In genomic region chr11:3127303-3127795, GRCm38 (mm10) we compare ENCODE assay signal across 8 mouse cellular contexts.
DNase-seq lines count a peak whose midpoint lies in the region; ATAC-seq lines count a peak whose summit lies in the region.
"Not testable (repeated sequence)": the region's sequence is repeated elsewhere in the genome, so short reads cannot be mapped to it uniquely, and the experiment has no call there.

No protein-coding gene starts in this region.

- not testable (repeated sequence) for H3K36me3 ChIP-seq in forebrain, embryonic 11.5 days (ENCODE audit: control insufficient read depth, insufficient read depth, low read length); heart, embryonic 16.5 days (ENCODE audit: control insufficient read depth, insufficient read depth); neural tube, embryonic 12.5 days

- H3K9me3 ChIP-seq in forebrain, embryonic 11.5 days (ENCODE audit: control insufficient read depth, low read length); heart, embryonic 16.5 days (replicated peaks; ENCODE audit: control insufficient read depth, low read length): not testable (repeated sequence)
- peaks cover 17% of the 10 kb centered on the region for H3K9me3 ChIP-seq in neural tube, embryonic 12.5 days

- 85% methylated on average over 5 of the region's 7 CpGs for WGBS in forebrain, embryonic 11.5 days
- 84% methylated on average over 5 of the region's 7 CpGs for WGBS in heart, embryonic 16.5 days
- WGBS in neural tube, embryonic 12.5 days = 93% methylated on average over 5 of the region's 7 CpGs

- H3K4me3 ChIP-seq in forebrain, embryonic 11.5 days (ENCODE audit: low read depth, low read length); heart, embryonic 16.5 days (ENCODE audit: low read length); neural tube, embryonic 12.5 days: not testable (repeated sequence)

- not testable (repeated sequence) for H3K27ac ChIP-seq in forebrain, embryonic 11.5 days (ENCODE audit: low read depth, low read length); heart, embryonic 16.5 days (ENCODE audit: low read length); neural tube, embryonic 12.5 days

- DNase-seq in cerebellum, adult 11 months = peak; percentile 59
- peak; percentile 63 for DNase-seq in forebrain, embryonic 11.5 days (ENCODE audit: low spot score)
- peak; percentile 64 for DNase-seq in kidney, postnatal 10 days
- peak; percentile 75 to 81 for DNase-seq in lung, adult 18-20 months
- peak; percentile 70 for DNase-seq in testis, postnatal 14 days (ENCODE audit: low spot score)

- H3K9ac ChIP-seq in forebrain, embryonic 11.5 days (ENCODE audit: low read length); heart, embryonic 16.5 days (ENCODE audit: low read length); neural tube, embryonic 12.5 days: not testable (repeated sequence)

- H3K27me3 ChIP-seq in forebrain, embryonic 11.5 days (ENCODE audit: control insufficient read depth, insufficient read depth, low read length); heart, embryonic 16.5 days (ENCODE audit: control insufficient read depth, insufficient read depth, low read length); neural tube, embryonic 12.5 days (replicated peaks): not testable (repeated sequence)

- ATAC-seq in CD4-positive, CD25-positive, alpha-beta regulatory T cell, adult 4 months = peak; percentile 10
- ATAC-seq in forebrain, embryonic 11.5 days (replicated peaks; ENCODE audit: low FRiP score) = peak; percentile 35
- peak; percentile 28 for ATAC-seq in heart, embryonic 16.5 days (replicated peaks; ENCODE audit: extremely low read depth, insufficient read depth, low FRiP score)
- ATAC-seq in neural tube, embryonic 12.5 days (ENCODE audit: low FRiP score, low read depth) = peak; percentile 19

- not testable (repeated sequence) for H3K4me1 ChIP-seq in forebrain, embryonic 11.5 days (replicated peaks; ENCODE audit: control insufficient read depth, insufficient read depth, low read length); heart, embryonic 16.5 days (ENCODE audit: control insufficient read depth, insufficient read depth, low read length); neural tube, embryonic 12.5 days

- not testable (repeated sequence) for H3K4me2 ChIP-seq in forebrain, embryonic 11.5 days (ENCODE audit: low read depth, low read length, severe bottlenecking); heart, embryonic 16.5 days (ENCODE audit: low read depth, low read length); neural tube, embryonic 12.5 days (replicated peaks)
